Mouse (Mus musculus) liver, embryonic 14.5 days (tissue): ENCODE data around the gene A630095N17Rik. TPM values are rescaled to one million over a fixed set of nuclear protein-coding genes. Genes with fewer than 3 reads are reported as not detected.

Experiments
- ATAC-seq: fragments of 200-750 bp; cut with Nextera tagmentation; 2 replicates; pipeline ENCODE4 v1.8.0; 2017; ENCODE audit warnings: moderate number of reproducible peaks, mild to moderate bottlenecking, moderate library complexity; ENCODE audit not compliant: insufficient read depth
- DNase-seq, 3 experiments: peaks; one replicate each; pipeline ENCODE4 v3.0.0-alpha.2; 2012 to 2013; ENCODE audit warnings: low read depth in 3 of 3, low spot score in 3 of 3
- H3K27ac ChIP-seq: fragments of 300-500 bp; sonication (generic); 2 replicates; pipeline ENCODE4 v1.5.1; 2014; ENCODE audit warnings: moderate library complexity, mild to moderate bottlenecking, control low read depth, inconsistent platforms
- H3K27me3 ChIP-seq: fragments of 300-500 bp; sonication (generic); 2 replicates; pipeline ENCODE4 v1.6.1; 2014; ENCODE audit warnings: mild to moderate bottlenecking, low read length, moderate library complexity; ENCODE audit not compliant: control insufficient read depth, insufficient read depth
- H3K36me3 ChIP-seq: fragments of 300-500 bp; sonication (generic); replicated peaks from 2 replicates; pipeline ENCODE4 v1.6.1; 2014; ENCODE audit warnings: low read depth; ENCODE audit not compliant: control insufficient read depth, insufficient read depth
- H3K4me1 ChIP-seq, 2 experiments: fragments of 200-500 bp in 1 of 2; fragments of 300-500 bp in 1 of 2; sonication (generic) in 1 of 2; replicated peaks; 2 replicates each; pipeline ENCODE4 v1.6.1; 2012 to 2014; ENCODE audit warnings: antibody characterized with exemption in 1 of 2, inconsistent platforms in 1 of 2, low read length in 1 of 2; ENCODE audit not compliant: control insufficient read depth in 2 of 2, insufficient read depth in 2 of 2
- H3K4me2 ChIP-seq: fragments of 300-500 bp; sonication (generic); 2 replicates; pipeline ENCODE4 v1.6.1; 2014; ENCODE audit warnings: low read depth, mild to moderate bottlenecking, control low read depth, moderate library complexity
- H3K4me3 ChIP-seq, 2 experiments: fragments of 200-500 bp in 1 of 2; fragments of 300-500 bp in 1 of 2; sonication (generic) in 1 of 2; 2 replicates each; pipeline ENCODE4 v1.5.1; 2012 to 2014; ENCODE audit warnings: low read depth in 2 of 2, low read length in 2 of 2, mild to moderate bottlenecking in 2 of 2, control low read depth in 1 of 2, inconsistent platforms in 1 of 2, moderate library complexity in 1 of 2; ENCODE audit not compliant: insufficient read depth in 1 of 2
- H3K9ac ChIP-seq: fragments of 300-500 bp; sonication (generic); replicated peaks from 2 replicates; pipeline ENCODE4 v1.6.1; 2014; ENCODE audit warnings: mild to moderate bottlenecking, control low read depth, moderate library complexity
- H3K9me3 ChIP-seq: fragments of 300-500 bp; sonication (generic); 2 replicates; pipeline ENCODE4 v1.6.1; 2016; ENCODE audit warnings: low read length, mixed read lengths; ENCODE audit not compliant: control insufficient read depth
- CTCF ChIP-seq: IDR thresholded peaks from 2 replicates; pipeline ENCODE4 v1.5.1; 2016; ENCODE audit warnings: antibody characterized with exemption, low read depth, control low read depth
- EP300 ChIP-seq: IDR thresholded peaks from 2 replicates; pipeline ENCODE4 v1.6.1; 2016; ENCODE audit warnings: antibody characterized with exemption, low read depth
- WGBS: fragments of 180-500 bp; shearing (Covaris S2); extraction: QIAGEN DNeasy Blood & Tissue Kit; methylation state at CpG from one replicate; pipeline ENCODE4 v1.1.7; 2014; ENCODE audit not compliant: insufficient replicate concordance; 5-methylcytosine and 5-hydroxymethylcytosine counted together
- polyA plus RNA-seq, 2 experiments: library from polyadenylated mRNA; depleted of rRNA in 1 of 2; stranded (reverse) in 1 of 2; unstranded in 1 of 2; fragments of >200 nt; fragmentation: Nextera tagmentation in 1 of 2; extraction: Ambion mirVana in 1 of 2; gene quantifications; 2 replicates each; pipeline versions ENCODE4 v1.2.1 to v1.2.3; 2012 to 2014

Gene A630095N17Rik
- polyA plus RNA-seq, 2 experiments: 0.22 TPM; not detected in 1

DNA sequence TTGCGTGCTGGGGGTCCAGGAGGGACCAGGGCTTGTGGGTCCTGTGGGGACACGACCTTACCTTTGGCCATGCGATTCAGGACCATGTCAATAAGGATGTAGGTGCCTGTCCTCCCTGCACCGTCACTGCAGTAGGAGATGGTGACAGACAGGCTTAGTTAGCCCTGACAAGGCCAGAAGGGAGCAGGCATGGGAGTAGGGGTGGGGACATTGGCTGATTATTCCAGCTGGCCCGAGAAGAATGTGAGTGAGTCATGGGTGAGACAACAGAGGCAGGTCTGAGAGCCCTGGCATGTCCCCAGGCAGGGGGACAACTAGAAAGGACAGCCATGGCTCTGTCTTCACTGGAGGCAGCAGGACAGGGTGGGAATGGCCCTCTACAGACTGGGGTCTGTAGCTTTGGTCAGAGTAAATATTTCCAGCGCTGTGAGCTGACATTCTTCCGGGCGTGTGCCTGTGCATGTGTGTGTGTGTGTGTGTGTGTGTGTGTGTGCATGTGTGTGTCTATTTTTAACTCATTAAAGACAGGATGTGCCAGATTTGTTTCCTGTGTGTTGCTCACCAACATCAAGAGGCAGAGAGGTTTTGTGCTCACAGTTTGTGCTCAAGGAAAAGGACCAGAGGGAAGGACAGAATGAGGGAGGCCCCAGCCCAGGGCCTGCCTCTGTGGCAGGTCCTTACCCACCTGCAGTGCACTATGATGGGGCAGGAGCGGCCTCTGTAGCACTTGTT, 16.3 kb upstream of the A630095N17Rik start:
- Histone ChIP-seq H3K36me3 (no peaks in the 10 kb centered on the region; the same call in 1 of the 2 replicates), H3K9ac (no peak overlapping the region), H3K4me3 (no peak overlapping the region), H3K9me3 (no peaks in the 10 kb centered on the region), H3K27me3 (no peaks in the 10 kb centered on the region), H3K27ac (no peak overlapping the region), H3K4me2 (no peak overlapping the region), H3K4me1 (peaks cover 0 to 6% of the 10 kb centered on the region in 2 experiments; a peak in 2 of 4 replicates)
- ATAC-seq (no peak), DNase-seq (no peak)
- TF ChIP-seq EP300: no peak
- no peak for TF ChIP-seq CTCF
- WGBS: 55% methylated on average over 9 of the region's 9 CpGs

DNA sequence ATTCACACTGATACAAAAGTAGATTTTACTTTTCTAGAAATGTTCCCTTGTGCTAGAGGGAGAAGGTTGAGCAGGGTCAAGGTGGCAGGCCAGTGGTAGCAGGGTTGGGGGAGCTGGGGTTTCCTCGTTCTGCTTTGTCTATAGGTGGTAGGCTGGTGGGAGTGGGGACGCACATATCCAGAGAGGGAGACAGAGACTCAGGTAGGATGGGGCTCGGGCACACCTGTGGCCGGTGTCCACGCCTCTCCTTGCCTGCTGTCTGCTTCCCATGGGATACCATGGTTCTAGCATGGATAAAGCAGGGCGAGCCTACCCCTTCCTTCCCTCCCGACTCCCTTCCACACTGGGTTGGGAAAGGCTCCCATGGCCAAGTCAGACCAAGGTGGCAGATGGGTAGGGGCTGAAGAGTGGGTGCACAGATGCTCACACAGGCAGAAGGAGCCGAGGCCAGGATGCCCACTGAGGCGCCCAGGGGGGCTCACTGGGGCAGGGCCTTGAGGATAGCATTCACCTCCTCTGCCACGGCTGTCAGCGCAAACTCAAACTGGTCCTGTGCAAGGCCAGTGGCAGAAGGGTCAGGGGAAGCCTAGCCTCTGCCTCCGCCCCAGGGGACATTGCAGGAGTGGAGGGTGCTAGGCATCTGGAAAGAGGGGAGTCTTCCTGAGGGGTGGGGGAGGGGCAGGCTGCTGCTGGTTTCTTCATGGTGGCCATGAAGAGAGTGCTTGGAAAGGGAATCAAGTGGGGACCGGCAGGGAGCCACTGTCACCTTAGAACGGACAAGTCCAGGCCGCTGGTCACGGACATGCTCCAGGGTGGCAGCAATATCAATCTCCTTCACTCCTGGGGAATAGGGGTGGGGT, 15.4 kb upstream of the A630095N17Rik start:
- no peaks in the 10 kb centered on the region; the same call in 1 of the 2 replicates for H3K36me3 ChIP-seq
- H3K9ac ChIP-seq: no peak overlapping the region
- no peak for DNase-seq
- 71% methylated on average over 16 of the region's 16 CpGs for WGBS
- no peak overlapping the region for H3K27ac ChIP-seq
- TF ChIP-seq EP300: no peak
- no peak for TF ChIP-seq CTCF
- H3K27me3 ChIP-seq: no peaks in the 10 kb centered on the region
- no peaks in the 10 kb centered on the region for H3K9me3 ChIP-seq
- no peak overlapping the region for H3K4me2 ChIP-seq
- H3K4me3 ChIP-seq: no peak overlapping the region
- no peak for ATAC-seq
- H3K4me1 ChIP-seq: peaks cover 0 to 6% of the 10 kb centered on the region in 2 experiments; a peak in 2 of 4 replicates

DNA sequence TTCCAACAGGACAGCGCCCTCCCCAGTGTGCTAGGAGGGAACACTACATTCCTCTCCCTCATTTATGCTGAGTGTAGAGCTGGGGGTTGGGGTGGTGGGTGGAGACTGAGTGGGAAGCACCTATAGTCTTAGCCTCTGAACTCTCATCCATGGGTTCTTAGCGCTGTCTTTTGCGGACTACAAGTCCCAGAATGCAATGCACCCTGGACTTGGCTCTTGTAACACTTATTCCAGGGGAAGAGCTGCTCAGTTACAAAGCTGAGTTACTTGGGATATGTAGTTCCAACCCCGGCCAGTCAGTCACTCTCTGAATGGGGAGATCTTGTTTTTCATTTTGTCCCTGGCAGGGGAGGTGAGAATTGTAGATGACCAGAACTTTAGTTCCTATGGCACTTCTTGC, 12.9 kb upstream of the A630095N17Rik start:
- TF ChIP-seq EP300: no peak
- no peak for TF ChIP-seq CTCF
- ATAC-seq (peak; percentile 63), DNase-seq (peak; percentile 43 to 53 (median 44))
- H3K9ac ChIP-seq: no peak overlapping the region
- no peaks in the 10 kb centered on the region; the same call in 1 of the 2 replicates for H3K36me3 ChIP-seq
- H3K4me2 ChIP-seq: no peak overlapping the region
- H3K4me3 ChIP-seq: no peak overlapping the region
- H3K4me1 ChIP-seq: 0 out of 4 replicates have a peak, but pooled peaks cover 0 to 3% of the 10 kb centered on the region in 2 experiments
- whole genome bisulfite sequencing: 31% methylated on average over 4 of the region's 4 CpGs
- H3K9me3 ChIP-seq: no peaks in the 10 kb centered on the region
- no peaks in the 10 kb centered on the region for H3K27me3 ChIP-seq
- H3K27ac ChIP-seq: no peak overlapping the region

DNA sequence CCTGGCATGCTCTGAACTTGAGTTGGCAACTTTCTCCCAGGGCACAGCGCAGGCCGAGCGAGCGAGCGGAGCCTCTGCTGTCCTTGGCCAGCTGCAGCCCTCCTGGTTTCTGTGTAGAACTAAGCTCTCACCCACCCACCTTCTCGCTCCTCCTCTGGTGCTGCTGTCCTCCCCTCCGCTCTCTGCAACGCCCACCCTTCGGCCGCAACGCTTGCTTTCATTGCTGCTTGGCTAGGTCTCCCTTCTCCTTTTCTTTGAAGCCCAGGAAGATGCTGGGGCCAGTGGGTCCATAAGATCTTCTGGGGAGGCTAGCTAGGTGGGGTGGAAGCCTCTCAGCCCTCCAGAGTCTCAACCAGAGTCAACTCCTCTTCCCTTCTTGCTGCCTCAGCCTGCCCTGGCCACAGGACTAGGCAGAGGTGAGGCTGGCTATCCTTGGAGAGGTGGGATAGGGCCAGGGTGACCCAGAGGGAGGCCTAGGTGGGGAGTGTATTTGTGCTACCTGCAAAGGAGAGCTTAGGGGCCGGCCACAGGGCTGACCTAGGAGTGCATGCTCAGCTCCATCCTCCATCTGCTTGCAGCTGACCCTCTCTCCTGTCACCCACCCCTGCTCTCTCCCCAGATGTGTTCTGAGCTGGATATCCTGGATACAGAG, 12.4 kb upstream of the A630095N17Rik start:
- DNase-seq (no peak), ATAC-seq (peak; percentile 13; the same call in 1 of the 2 replicates)
- Histone ChIP-seq H3K4me2 (no peak overlapping the region), H3K27me3 (no peaks in the 10 kb centered on the region), H3K9me3 (no peaks in the 10 kb centered on the region), H3K9ac (no peak overlapping the region), H3K27ac (no peak overlapping the region), H3K4me1 (0 out of 4 replicates have a peak, but pooled peaks cover 0 to 3% of the 10 kb centered on the region in 2 experiments), H3K4me3 (no peak overlapping the region), H3K36me3 (no peaks in the 10 kb centered on the region; the same call in 1 of the 2 replicates)
- no peak for TF ChIP-seq CTCF
- no peak for TF ChIP-seq EP300
- WGBS: 81% methylated on average over 12 of the region's 12 CpGs
